Mouse (Mus musculus): Measurements from ENCODE around the gene Emilin3. TPM values are rescaled to one million over a fixed set of nuclear protein-coding genes. Genes with fewer than 3 reads are reported as not detected.

The Emilin3 gene
- polyA plus RNA-seq, 1 experiment from 2014 or later: 8.6 TPM

GRCm38 (mm10) chr2:160872890-160873382, 39.2 kb downstream of the Emilin3 start, which contains the start of gene Zhx3:
Zhx3 (minus strand) TSS chr2:160872998.
- peak; percentile 94 for ATAC-seq
- H3K9me3 ChIP-seq (ENCODE audit: control insufficient read depth): no peaks in the 10 kb centered on the region
- H3K9ac ChIP-seq (ENCODE audit: low read depth, low read length): peak within 1 kb of the TSS; percentile 95
- no peaks in the 10 kb centered on the region for H3K4me1 ChIP-seq (replicated peaks; ENCODE audit: control insufficient read depth, insufficient read depth, low read length)
- H3K4me2 ChIP-seq (replicated peaks; ENCODE audit: low read depth): peak within 1 kb of the TSS; percentile 88
- no peak for TF ChIP-seq CTCF (IDR thresholded peaks at IDR 0.05; ENCODE audit: low read depth)
- no peaks in the 10 kb centered on the region for H3K36me3 ChIP-seq (ENCODE audit: control insufficient read depth, insufficient read depth)
- H3K27me3 ChIP-seq (replicated peaks; ENCODE audit: control insufficient read depth, insufficient read depth, low read length): no peaks in the 10 kb centered on the region
- H3K27ac ChIP-seq (ENCODE audit: low read depth, low read length): peak within 1 kb of the TSS; percentile 93
- peak within 1 kb of the TSS; percentile 91 for H3K4me3 ChIP-seq (ENCODE audit: low read depth, low read length)
- under 1% methylated on average over 45 of the region's 48 CpGs for WGBS

- Histone ChIP-seq H3K9me3 (ENCODE audit: control insufficient read depth) (no peaks in the 10 kb centered on the region), H3K4me2 (replicated peaks; ENCODE audit: low read depth) (peak overlapping the region; percentile 88), H3K9ac (ENCODE audit: low read depth, low read length) (peak overlapping the region; percentile 95), H3K27me3 (replicated peaks; ENCODE audit: control insufficient read depth, insufficient read depth, low read length) (no peaks in the 10 kb centered on the region), H3K4me1 (replicated peaks; ENCODE audit: control insufficient read depth, insufficient read depth, low read length) (no peaks in the 10 kb centered on the region), H3K27ac (ENCODE audit: low read depth, low read length) (peak overlapping the region; percentile 93), H3K4me3 (ENCODE audit: low read depth, low read length) (peak overlapping the region; percentile 91), H3K36me3 (ENCODE audit: control insufficient read depth, insufficient read depth) (no peaks in the 10 kb centered on the region)
- WGBS: 0% methylated on average over 33 of the region's 47 CpGs
- no peak for TF ChIP-seq CTCF (IDR thresholded peaks at IDR 0.05; ENCODE audit: low read depth)
- ATAC-seq: peak; percentile 81
Measured at GRCm38 (mm10) chr2:160872395-160872794, 39.7 kb downstream of the Emilin3 start.

GRCm38 (mm10) chr2:160871310-160871709, 40.8 kb downstream of the Emilin3 start:
- Histone ChIP-seq H3K9ac (ENCODE audit: low read depth, low read length) (no peak overlapping the region), H3K4me3 (ENCODE audit: low read depth, low read length) (no peak overlapping the region), H3K27ac (ENCODE audit: low read depth, low read length) (no peak overlapping the region), H3K4me1 (replicated peaks; ENCODE audit: control insufficient read depth, insufficient read depth, low read length) (no peaks in the 10 kb centered on the region), H3K4me2 (replicated peaks; ENCODE audit: low read depth) (no peak overlapping the region; the same call in 1 of the 2 replicates), H3K27me3 (replicated peaks; ENCODE audit: control insufficient read depth, insufficient read depth, low read length) (no peaks in the 10 kb centered on the region), H3K9me3 (ENCODE audit: control insufficient read depth) (no peaks in the 10 kb centered on the region), H3K36me3 (ENCODE audit: control insufficient read depth, insufficient read depth) (no peaks in the 10 kb centered on the region)
- ATAC-seq: no peak
- 81% methylated on average over 3 of the region's 3 CpGs for WGBS
- no peak for TF ChIP-seq CTCF (IDR thresholded peaks at IDR 0.05; ENCODE audit: low read depth)

- no peak overlapping the region for H3K27ac ChIP-seq (ENCODE audit: low read depth, low read length)
- H3K9ac ChIP-seq (ENCODE audit: low read depth, low read length): no peak overlapping the region
- no peaks in the 10 kb centered on the region for H3K36me3 ChIP-seq (ENCODE audit: control insufficient read depth, insufficient read depth)
- H3K27me3 ChIP-seq (replicated peaks; ENCODE audit: control insufficient read depth, insufficient read depth, low read length): no peaks in the 10 kb centered on the region
- whole genome bisulfite sequencing: 60% methylated on average over 3 of the region's 3 CpGs
- no peaks in the 10 kb centered on the region for H3K9me3 ChIP-seq (ENCODE audit: control insufficient read depth)
- TF ChIP-seq CTCF (IDR thresholded peaks at IDR 0.05; ENCODE audit: low read depth): no peak
- no peak overlapping the region for H3K4me3 ChIP-seq (ENCODE audit: low read depth, low read length)
- H3K4me1 ChIP-seq (replicated peaks; ENCODE audit: control insufficient read depth, insufficient read depth, low read length): no peaks in the 10 kb centered on the region
- no peak for ATAC-seq
- H3K4me2 ChIP-seq (replicated peaks; ENCODE audit: low read depth): no peak overlapping the region
Measured at GRCm38 (mm10) chr2:160869446-160869845, 42.7 kb downstream of the Emilin3 start.

GRCm38 (mm10) chr2:160865266-160865665, 46.9 kb downstream of the Emilin3 start:
- no peak overlapping the region for H3K4me3 ChIP-seq (ENCODE audit: low read depth, low read length)
- H3K36me3 ChIP-seq (ENCODE audit: control insufficient read depth, insufficient read depth): no peaks in the 10 kb centered on the region
- ATAC-seq: no peak
- no peak for TF ChIP-seq CTCF (IDR thresholded peaks at IDR 0.05; ENCODE audit: low read depth)
- H3K9ac ChIP-seq (ENCODE audit: low read depth, low read length): no peak overlapping the region
- H3K4me2 ChIP-seq (replicated peaks; ENCODE audit: low read depth): no peak overlapping the region
- no peaks in the 10 kb centered on the region for H3K27me3 ChIP-seq (replicated peaks; ENCODE audit: control insufficient read depth, insufficient read depth, low read length)
- H3K4me1 ChIP-seq (replicated peaks; ENCODE audit: control insufficient read depth, insufficient read depth, low read length): 0 out of 2 replicates have a peak, but pooled peaks cover 2% of the 10 kb centered on the region
- H3K27ac ChIP-seq (ENCODE audit: low read depth, low read length): no peak overlapping the region
- WGBS: 88% methylated on average over 2 of the region's 2 CpGs
- H3K9me3 ChIP-seq (ENCODE audit: control insufficient read depth): no peaks in the 10 kb centered on the region

GRCm38 (mm10) chr2:160864112-160864511, 48.0 kb downstream of the Emilin3 start:
- TF ChIP-seq CTCF (IDR thresholded peaks at IDR 0.05; ENCODE audit: low read depth): no peak
- Histone ChIP-seq H3K9ac (ENCODE audit: low read depth, low read length) (no peak overlapping the region), H3K4me1 (replicated peaks; ENCODE audit: control insufficient read depth, insufficient read depth, low read length) (0 out of 2 replicates have a peak, but pooled peaks cover 4% of the 10 kb centered on the region), H3K27me3 (replicated peaks; ENCODE audit: control insufficient read depth, insufficient read depth, low read length) (no peaks in the 10 kb centered on the region), H3K27ac (ENCODE audit: low read depth, low read length) (no peak overlapping the region), H3K4me3 (ENCODE audit: low read depth, low read length) (no peak overlapping the region), H3K36me3 (ENCODE audit: control insufficient read depth, insufficient read depth) (no peaks in the 10 kb centered on the region), H3K4me2 (replicated peaks; ENCODE audit: low read depth) (no peak overlapping the region), H3K9me3 (ENCODE audit: control insufficient read depth) (no peaks in the 10 kb centered on the region)
- no peak for ATAC-seq
- WGBS: 92% methylated on average over 1 of the region's 1 CpGs

Data from intestine, postnatal 0 days (tissue).